Mouse (Mus musculus): ENCODE results near the gene Rftn1.
A peak's percentile ranks its signal among the peaks of the same experiment; 100 is the strongest.

Gene Rftn1

GRCm38 (mm10) chr17:50172795-50173194 lies 17.7 kb downstream of the Rftn1 start:
- DNase-seq (ENCODE audit: low read depth in 2 of 2, low spot score in 2 of 2): no peak

GRCm38 (mm10) chr17:50170935-50171545 lies 19.4 kb downstream of the Rftn1 start:
- no peak for DNase-seq (ENCODE audit: low read depth in 2 of 2, low spot score in 2 of 2)

- DNase-seq (ENCODE audit: low read depth in 2 of 2, low spot score in 2 of 2): no peak
Observed at GRCm38 (mm10) chr17:50169946-50170427, 20.5 kb downstream of the Rftn1 start.

GRCm38 (mm10) chr17:50160904-50161805 lies 29.3 kb downstream of the Rftn1 start:
- no peak for DNase-seq (ENCODE audit: low read depth in 2 of 2, low spot score in 2 of 2)

- no peak for DNase-seq (ENCODE audit: low read depth in 2 of 2, low spot score in 2 of 2)
Observed at GRCm38 (mm10) chr17:50160357-50160756, 30.1 kb downstream of the Rftn1 start.

- DNase-seq (ENCODE audit: low read depth in 2 of 2, low spot score in 2 of 2): no peak
Observed at GRCm38 (mm10) chr17:50159816-50160215, 30.7 kb downstream of the Rftn1 start.

- peak; percentile 69 to 71 for DNase-seq (ENCODE audit: low read depth in 2 of 2, low spot score in 2 of 2)
Observed at GRCm38 (mm10) chr17:50158565-50158964, 31.9 kb downstream of the Rftn1 start.

- DNase-seq (ENCODE audit: low read depth in 2 of 2, low spot score in 2 of 2): peak; percentile 36 to 42
Observed at GRCm38 (mm10) chr17:50157190-50158150, 33.0 kb downstream of the Rftn1 start.

GRCm38 (mm10) chr17:50152085-50152484 lies 38.4 kb downstream of the Rftn1 start:
- DNase-seq (ENCODE audit: low read depth in 2 of 2, low spot score in 2 of 2): no peak

- DNase-seq (ENCODE audit: low read depth in 2 of 2, low spot score in 2 of 2): no peak
Observed at GRCm38 (mm10) chr17:50151208-50151723, 39.2 kb downstream of the Rftn1 start.

- DNase-seq (ENCODE audit: low read depth in 2 of 2, low spot score in 2 of 2): no peak
Observed at GRCm38 (mm10) chr17:50150416-50151207, 39.9 kb downstream of the Rftn1 start.

GRCm38 (mm10) chr17:50149690-50150210 lies 40.7 kb downstream of the Rftn1 start:
- DNase-seq (ENCODE audit: low read depth in 2 of 2, low spot score in 2 of 2): no peak

GRCm38 (mm10) chr17:50147831-50148587 lies 42.5 kb downstream of the Rftn1 start:
- DNase-seq (ENCODE audit: low read depth in 2 of 2, low spot score in 2 of 2): peak in 1 of 2 experiments; percentile 35

GRCm38 (mm10) chr17:50143354-50143753 lies 47.1 kb downstream of the Rftn1 start:
- no peak for DNase-seq (ENCODE audit: low read depth in 2 of 2, low spot score in 2 of 2)

- DNase-seq (ENCODE audit: low read depth in 2 of 2, low spot score in 2 of 2): no peak
Observed at GRCm38 (mm10) chr17:50142553-50142952, 47.9 kb downstream of the Rftn1 start.

- DNase-seq (ENCODE audit: low read depth in 2 of 2, low spot score in 2 of 2): no peak
Observed at GRCm38 (mm10) chr17:50142151-50142550, 48.3 kb downstream of the Rftn1 start.

GRCm38 (mm10) chr17:50136060-50136459 lies 54.4 kb downstream of the Rftn1 start:
- peak; percentile 69 to 75 for DNase-seq (ENCODE audit: low read depth in 2 of 2, low spot score in 2 of 2)

- DNase-seq (ENCODE audit: low read depth in 2 of 2, low spot score in 2 of 2): no peak
Observed at GRCm38 (mm10) chr17:50135466-50135865, 55.0 kb downstream of the Rftn1 start.

GRCm38 (mm10) chr17:50131698-50132097 lies 58.8 kb downstream of the Rftn1 start:
- no peak for DNase-seq (ENCODE audit: low read depth in 2 of 2, low spot score in 2 of 2)

All from CD8-positive naive resting alpha-beta T cell, adult 2 months (primary cell).